Mouse (Mus musculus) neural tube, embryonic 14.5 days (tissue): Measurements from ENCODE around the gene Ctxn2. TPM values are rescaled to one million over a fixed set of nuclear protein-coding genes. Genes with fewer than 3 reads are reported as not detected.
A peak's percentile ranks its signal among the peaks of the same experiment; 100 is the strongest.

Experiments used
- ATAC-seq: fragments of 200-750 bp; cut with Nextera tagmentation; 2 replicates; pipeline ENCODE4 v1.8.0; 2017; ENCODE audit warnings: low read depth, mild to moderate bottlenecking, moderate TSS enrichment, moderate library complexity
- H3K27ac ChIP-seq: fragments of 300-500 bp; sonication (generic); 2 replicates; pipeline ENCODE4 v1.5.1; 2014; ENCODE audit warnings: low read depth, mild to moderate bottlenecking, control low read depth, low read length, moderate library complexity, mixed read lengths
- H3K27me3 ChIP-seq: fragments of 300-500 bp; sonication (generic); 2 replicates; pipeline ENCODE4 v1.6.1; 2014; ENCODE audit warnings: low read length; ENCODE audit not compliant: control insufficient read depth, insufficient read depth
- H3K36me3 ChIP-seq: fragments of 300-500 bp; sonication (generic); 2 replicates; pipeline ENCODE4 v1.6.1; 2014; ENCODE audit warnings: low read length, mixed read lengths; ENCODE audit not compliant: control insufficient read depth, insufficient read depth
- H3K4me1 ChIP-seq: fragments of 300-500 bp; sonication (generic); 2 replicates; pipeline ENCODE4 v1.6.1; 2014; ENCODE audit warnings: low read length; ENCODE audit not compliant: control insufficient read depth, insufficient read depth
- H3K4me2 ChIP-seq: fragments of 300-500 bp; sonication (generic); 2 replicates; pipeline ENCODE4 v1.6.1; 2014; ENCODE audit warnings: mild to moderate bottlenecking, low read depth, low read length, control low read depth
- H3K4me3 ChIP-seq: fragments of 300-500 bp; sonication (generic); 2 replicates; pipeline ENCODE4 v1.5.1; 2014; ENCODE audit warnings: low read depth, low read length, control low read depth, mixed read lengths
- H3K9ac ChIP-seq: fragments of 300-500 bp; sonication (generic); replicated peaks from 2 replicates; pipeline ENCODE4 v1.6.1; 2014; ENCODE audit warnings: low read depth, mild to moderate bottlenecking, control low read depth, low read length, mixed read lengths
- H3K9me3 ChIP-seq: fragments of 300-500 bp; sonication (generic); 2 replicates; pipeline ENCODE4 v1.6.1; 2016; ENCODE audit warnings: low read length; ENCODE audit not compliant: control insufficient read depth
- WGBS: fragments of 180-500 bp; shearing (Covaris S2); extraction: QIAGEN DNeasy Blood & Tissue Kit; methylation state at CpG from one replicate; pipeline ENCODE4 v1.1.7; 2014; 5-methylcytosine and 5-hydroxymethylcytosine counted together
- polyA plus RNA-seq: library from polyadenylated mRNA; unstranded; fragments of >200 nt; fragmentation: Nextera tagmentation; extraction: Ambion mirVana; gene quantifications from 2 replicates; pipeline ENCODE4 v1.2.1, GENCODE M21; 2014

Ctxn2 gene
- polyA plus RNA-seq, 1 experiment from 2014 or later: 23.6 TPM

DNA sequence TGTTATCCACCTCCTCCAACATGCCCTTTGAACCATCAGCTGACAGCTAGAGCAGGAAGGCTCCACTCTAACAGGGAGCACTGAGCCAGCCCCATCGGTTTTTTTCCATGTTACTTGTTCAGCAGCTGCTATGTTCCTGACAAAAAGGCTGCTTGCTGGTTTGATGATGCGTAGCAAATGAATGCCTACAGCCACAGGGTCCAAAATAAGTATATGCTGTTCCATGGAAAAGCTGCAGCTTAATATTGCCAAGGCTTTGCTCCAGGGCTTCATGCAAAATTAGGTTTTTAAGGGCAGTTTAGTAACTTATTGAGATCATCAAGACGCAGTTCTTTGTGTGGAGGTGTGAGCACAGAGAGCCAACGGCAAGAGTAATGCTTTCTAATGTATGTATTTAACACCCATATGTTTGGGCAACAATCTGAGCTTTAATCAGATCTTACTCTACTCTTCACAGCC lies 25.5 kb downstream of the Ctxn2 start:
- Histone ChIP-seq H3K4me3 (no peak overlapping the region), H3K36me3 (no peaks in the 10 kb centered on the region), H3K9me3 (no peaks in the 10 kb centered on the region), H3K27me3 (no peaks in the 10 kb centered on the region), H3K9ac (no peak overlapping the region), H3K4me1 (no peaks in the 10 kb centered on the region), H3K4me2 (no peak overlapping the region), H3K27ac (no peak overlapping the region)
- 28% methylated on average over 4 of the region's 4 CpGs for WGBS
- ATAC-seq: peak; percentile 84

DNA sequence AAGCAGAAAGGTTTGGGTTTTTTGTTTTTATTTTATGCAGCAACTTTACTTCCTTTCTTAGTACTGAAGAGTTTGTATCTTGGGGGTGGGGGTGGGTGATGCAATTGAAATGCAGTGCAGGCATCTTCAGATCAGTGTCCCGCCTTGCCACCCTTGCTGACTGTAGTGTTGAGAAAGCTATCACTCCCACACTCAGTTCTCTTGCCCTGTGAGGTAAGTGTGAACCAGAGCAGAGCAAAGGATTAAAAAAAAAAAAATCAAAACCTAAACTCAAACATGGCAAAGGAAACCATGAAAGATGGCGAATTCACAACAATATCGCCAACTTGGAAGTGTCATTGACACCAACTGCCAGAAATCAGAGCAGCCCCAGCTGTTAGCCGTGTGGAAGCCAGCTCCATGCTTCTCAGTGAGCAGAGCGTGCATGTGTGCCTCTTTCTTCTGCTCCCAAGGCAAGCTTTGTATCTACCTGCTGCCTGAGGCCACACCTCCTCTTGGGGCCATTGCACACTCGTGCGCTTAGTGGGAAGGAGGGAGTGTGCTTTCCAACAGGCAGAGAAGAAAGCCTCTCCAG lies 41.8 kb downstream of the Ctxn2 start:
- Histone ChIP-seq H3K4me2 (no peak overlapping the region), H3K27ac (no peak overlapping the region), H3K4me3 (no peak overlapping the region), H3K36me3 (no peaks in the 10 kb centered on the region), H3K9me3 (no peaks in the 10 kb centered on the region), H3K9ac (no peak overlapping the region), H3K27me3 (no peaks in the 10 kb centered on the region), H3K4me1 (no peaks in the 10 kb centered on the region)
- 77% methylated on average over 7 of the region's 7 CpGs for WGBS
- ATAC-seq: no peak

DNA sequence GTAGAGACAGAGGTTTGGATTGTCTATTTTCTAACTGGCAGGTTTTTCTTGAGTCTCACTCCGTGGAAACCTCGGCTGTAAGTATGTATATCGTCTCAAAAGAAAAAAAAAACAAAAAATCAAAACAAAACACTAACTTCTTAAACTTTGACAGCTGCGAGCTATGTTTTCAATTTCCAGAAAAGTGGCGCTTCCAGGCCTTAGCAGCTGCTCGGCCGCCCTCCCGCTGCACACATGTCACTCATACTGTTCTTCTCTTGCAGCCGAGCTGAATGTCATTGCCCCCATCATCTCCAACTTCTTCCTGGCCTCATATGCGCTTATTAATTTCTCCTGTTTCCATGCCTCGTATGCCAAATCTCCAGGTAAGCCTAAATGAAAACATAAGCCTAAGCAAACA lies 51.4 kb downstream of the Ctxn2 start:
- Histone ChIP-seq H3K9me3 (no peaks in the 10 kb centered on the region), H3K4me3 (no peak overlapping the region), H3K27me3 (no peaks in the 10 kb centered on the region), H3K36me3 (no peaks in the 10 kb centered on the region), H3K4me1 (no peaks in the 10 kb centered on the region), H3K4me2 (no peak overlapping the region), H3K27ac (no peak overlapping the region), H3K9ac (no peak overlapping the region)
- 77% methylated on average over 11 of the region's 11 CpGs for WGBS
- ATAC-seq: no peak

- Histone ChIP-seq H3K9me3 (no peaks in the 10 kb centered on the region), H3K9ac (no peak overlapping the region), H3K4me3 (no peak overlapping the region), H3K36me3 (no peaks in the 10 kb centered on the region), H3K4me2 (no peak overlapping the region), H3K27me3 (no peaks in the 10 kb centered on the region), H3K4me1 (no peaks in the 10 kb centered on the region), H3K27ac (no peak overlapping the region)
- peak; percentile 75 for ATAC-seq
- 0% methylated on average over 2 of the region's 2 CpGs for WGBS
Observed at GRCm38 (mm10) chr2:125189197-125189596, 52.7 kb downstream of the Ctxn2 start.

DNA sequence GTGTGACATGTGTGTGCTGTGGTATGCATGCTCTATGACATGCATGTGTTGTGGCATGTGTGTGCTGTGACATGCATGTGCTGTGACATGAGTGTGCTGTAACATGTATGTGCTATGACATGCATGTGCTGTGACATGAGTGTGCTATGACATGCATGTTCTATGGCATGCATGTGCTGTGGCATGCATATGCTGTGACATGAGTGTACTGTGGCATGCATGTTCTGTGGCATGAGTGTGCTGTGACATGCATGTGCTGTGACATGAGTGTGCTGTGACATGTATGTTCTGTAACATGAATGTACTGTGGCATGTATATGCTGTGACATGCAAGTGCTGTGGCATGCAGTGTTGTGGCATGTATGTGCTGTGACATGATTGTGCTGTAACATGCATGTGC lies 56.4 kb downstream of the Ctxn2 start:
- Histone ChIP-seq H3K9me3 (no peaks in the 10 kb centered on the region), H3K4me1 (no peaks in the 10 kb centered on the region), H3K36me3 (no peaks in the 10 kb centered on the region), H3K27me3 (no peaks in the 10 kb centered on the region), H3K4me3 (no peak overlapping the region), H3K4me2 (no peak overlapping the region), H3K9ac (no peak overlapping the region), H3K27ac (no peak overlapping the region)
- ATAC-seq: no peak

DNA sequence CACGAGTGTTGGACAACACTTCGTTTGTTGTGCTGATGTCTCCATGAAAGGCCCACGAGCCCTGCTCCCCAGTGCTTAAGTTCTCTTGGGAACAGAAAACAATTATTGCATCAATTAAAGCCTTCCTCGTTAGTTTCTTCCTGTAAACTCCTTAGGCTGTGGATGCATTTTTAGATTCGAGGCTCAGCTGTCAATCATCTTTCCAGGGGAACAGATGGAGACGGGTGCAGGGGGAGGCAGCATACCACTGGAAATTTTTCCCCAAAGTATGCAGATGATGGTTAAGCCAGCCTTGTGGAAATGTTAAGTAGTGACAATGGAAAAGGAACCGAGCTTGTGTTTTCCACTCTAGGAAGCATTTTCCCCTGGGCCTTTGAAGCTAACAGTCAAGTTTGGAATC lies 60.3 kb downstream of the Ctxn2 start:
- 62% methylated on average over 7 of the region's 7 CpGs for WGBS
- no peak overlapping the region for H3K27ac ChIP-seq
- H3K4me3 ChIP-seq: no peak overlapping the region
- H3K4me1 ChIP-seq: no peaks in the 10 kb centered on the region
- H3K9ac ChIP-seq: no peak overlapping the region
- H3K4me2 ChIP-seq: no peak overlapping the region
- no peaks in the 10 kb centered on the region for H3K9me3 ChIP-seq
- no peak for ATAC-seq
- H3K27me3 ChIP-seq: no peaks in the 10 kb centered on the region
- no peaks in the 10 kb centered on the region for H3K36me3 ChIP-seq

Other genes with a start within 250 kb of the Ctxn2 start
- gene Slc24a5, start 68.6 kb upstream of the Ctxn2 start, polyA plus RNA-seq: 7.1 and 8.0 TPM in 2 replicates
- gene Myef2, start 13.0 kb upstream of the Ctxn2 start, polyA plus RNA-seq: 257 and 276 TPM in 2 replicates
- gene Slc12a1, start 15.8 kb downstream of the Ctxn2 start, polyA plus RNA-seq: 0.21 TPM in 1 of 2 replicates, not detected in the other
- gene Dut, start 110.5 kb downstream of the Ctxn2 start, polyA plus RNA-seq: 69.1 and 74.1 TPM in 2 replicates